Mouse (Mus musculus): ENCODE measurements around the gene Perp. TPM values are rescaled to one million over a fixed set of nuclear protein-coding genes. Genes with fewer than 3 reads are reported as not detected.

The Perp gene
- polyA plus RNA-seq, 1 experiment from 2014 or later = 130 TPM

DNA sequence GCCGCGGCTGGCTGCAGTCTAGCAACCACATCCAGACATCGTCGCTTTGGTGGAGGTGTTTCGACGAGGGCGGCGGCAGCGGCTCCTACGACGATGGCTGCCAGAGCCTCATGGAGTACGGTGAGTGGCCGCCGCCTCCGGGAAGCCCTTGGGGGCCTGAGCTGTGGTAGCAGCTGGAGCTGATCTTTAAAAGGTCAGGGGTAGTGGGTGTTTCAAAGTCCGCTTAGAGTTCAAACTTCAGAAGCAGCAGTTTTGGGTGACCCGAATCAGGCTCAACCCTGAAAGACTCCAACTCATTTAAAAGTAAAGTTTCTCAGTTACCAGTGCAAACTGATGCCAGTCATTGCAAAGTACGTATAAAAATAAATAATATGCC, 455 bp downstream of the Perp start:
- Histone ChIP-seq H3K9me3 (no peaks in the 10 kb centered on the region), H3K4me3 (peak overlapping the region; percentile 58), H3K4me1 (no peaks in the 10 kb centered on the region), H3K9ac (peak overlapping the region; percentile 65), H3K36me3 (no peaks in the 10 kb centered on the region), H3K27me3 (peaks cover 57% of the 10 kb centered on the region), H3K4me2 (replicated peaks) (peak overlapping the region; percentile 94), H3K27ac (0 out of 2 replicates have a peak overlapping the region, but pooled peaks have one; percentile 28)
- ATAC-seq (ENCODE audit: low FRiP score, low read depth) = no peak
- WGBS = 6% methylated on average over 18 of the region's 18 CpGs

DNA sequence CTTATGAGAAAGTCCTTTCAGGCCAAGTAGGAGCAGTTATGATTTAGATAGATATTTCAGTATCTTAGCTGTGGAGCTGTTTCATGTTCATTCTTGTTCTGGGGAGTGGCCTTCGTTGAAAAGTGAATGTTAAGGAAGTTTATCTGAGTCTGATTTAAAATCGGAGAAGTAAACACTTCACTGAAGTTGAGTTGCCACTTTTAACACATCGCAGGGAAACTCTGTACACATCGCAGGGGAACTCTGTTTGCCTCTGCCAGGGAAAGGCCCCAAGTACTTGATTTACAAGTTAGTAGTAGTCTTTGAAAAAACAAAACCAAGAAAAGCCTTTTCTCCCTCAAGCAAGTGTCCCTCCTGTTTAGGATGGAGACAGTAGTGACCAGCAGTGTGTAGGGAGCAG, 891 bp downstream of the Perp start:
- no peak for ATAC-seq (ENCODE audit: low FRiP score, low read depth)
- H3K36me3 ChIP-seq = no peaks in the 10 kb centered on the region
- 46% methylated on average over 4 of the region's 4 CpGs for WGBS
- H3K9ac ChIP-seq = no peak overlapping the region
- H3K27me3 ChIP-seq = peaks cover 57% of the 10 kb centered on the region
- H3K27ac ChIP-seq = peak overlapping the region; percentile 44; the same call in 1 of the 2 replicates
- no peaks in the 10 kb centered on the region for H3K9me3 ChIP-seq
- peak overlapping the region; percentile 58 for H3K4me3 ChIP-seq
- H3K4me2 ChIP-seq (replicated peaks) = peak overlapping the region; percentile 19
- no peaks in the 10 kb centered on the region for H3K4me1 ChIP-seq

DNA sequence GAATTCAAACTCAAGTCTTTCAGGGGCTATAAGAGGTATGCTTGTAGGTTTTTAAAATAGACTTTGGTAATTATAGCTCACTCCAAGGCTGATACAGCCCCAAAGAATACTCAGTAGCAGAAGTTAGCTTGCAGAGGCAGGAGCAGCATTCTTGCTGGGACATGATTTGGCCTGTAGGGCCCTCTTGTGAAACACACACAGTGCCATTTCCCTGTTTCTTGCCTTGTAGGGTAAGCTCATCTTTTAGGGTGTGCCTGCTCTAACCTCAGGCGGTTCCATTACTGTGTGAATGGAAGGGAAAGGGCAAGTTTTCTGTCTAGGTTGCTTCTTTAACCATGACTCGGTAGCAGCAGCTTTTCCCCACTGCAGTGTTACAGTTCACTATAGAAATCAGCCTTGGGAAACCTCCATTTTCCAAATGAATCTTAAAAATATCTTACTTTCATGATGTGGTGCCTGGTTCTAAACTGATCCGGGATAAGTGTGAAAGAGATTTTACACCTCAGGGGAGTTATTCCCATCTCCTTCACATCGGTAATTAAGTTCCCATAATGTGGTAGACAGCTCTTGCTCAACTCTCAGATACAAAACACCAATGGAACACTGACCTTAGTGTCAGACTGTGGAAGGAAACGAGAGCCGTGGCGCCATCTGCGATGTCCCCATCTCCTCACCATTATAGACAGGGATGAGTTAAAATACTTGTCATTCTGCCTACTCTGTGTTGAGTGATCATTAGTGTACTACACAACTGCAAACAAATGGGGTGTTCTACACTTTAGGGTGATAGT, 1.8 kb downstream of the Perp start:
- Histone ChIP-seq H3K4me1 (no peaks in the 10 kb centered on the region), H3K4me3 (peak overlapping the region; percentile 10), H3K9me3 (no peaks in the 10 kb centered on the region), H3K9ac (no peak overlapping the region), H3K27ac (no peak overlapping the region), H3K4me2 (replicated peaks) (peak overlapping the region; percentile 21; the same call in 1 of the 2 replicates), H3K27me3 (peaks cover 57% of the 10 kb centered on the region), H3K36me3 (no peaks in the 10 kb centered on the region)
- ATAC-seq (ENCODE audit: low FRiP score, low read depth) = no peak
- 79% methylated on average over 8 of the region's 8 CpGs for WGBS

DNA sequence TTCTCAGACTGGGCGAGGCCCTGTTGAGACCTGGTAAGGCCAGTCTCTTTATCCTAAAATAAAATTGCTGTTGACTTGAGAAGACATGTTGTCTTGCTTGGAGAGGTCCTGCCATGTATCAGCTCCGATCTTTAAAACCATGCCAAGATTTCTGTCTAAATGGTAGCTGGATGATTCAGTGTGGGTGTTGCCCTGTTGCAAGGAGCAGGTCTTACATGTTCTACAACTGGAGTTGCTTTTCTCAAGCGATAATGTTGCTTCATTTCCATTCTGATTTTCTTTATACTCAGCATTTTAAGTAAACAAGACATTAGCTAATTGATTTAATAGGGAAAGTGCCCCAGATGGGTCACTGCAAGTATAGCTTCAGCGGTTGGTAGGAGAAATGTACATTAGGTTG, 5.4 kb downstream of the Perp start:
- WGBS = 83% methylated on average over 4 of the region's 4 CpGs
- Histone ChIP-seq H3K36me3 (no peaks in the 10 kb centered on the region), H3K9me3 (no peaks in the 10 kb centered on the region), H3K4me2 (replicated peaks) (no peak overlapping the region), H3K9ac (no peak overlapping the region), H3K4me1 (no peaks in the 10 kb centered on the region), H3K27me3 (peaks cover 27% of the 10 kb centered on the region), H3K27ac (no peak overlapping the region), H3K4me3 (no peak overlapping the region)
- ATAC-seq (ENCODE audit: low FRiP score, low read depth) = no peak

DNA sequence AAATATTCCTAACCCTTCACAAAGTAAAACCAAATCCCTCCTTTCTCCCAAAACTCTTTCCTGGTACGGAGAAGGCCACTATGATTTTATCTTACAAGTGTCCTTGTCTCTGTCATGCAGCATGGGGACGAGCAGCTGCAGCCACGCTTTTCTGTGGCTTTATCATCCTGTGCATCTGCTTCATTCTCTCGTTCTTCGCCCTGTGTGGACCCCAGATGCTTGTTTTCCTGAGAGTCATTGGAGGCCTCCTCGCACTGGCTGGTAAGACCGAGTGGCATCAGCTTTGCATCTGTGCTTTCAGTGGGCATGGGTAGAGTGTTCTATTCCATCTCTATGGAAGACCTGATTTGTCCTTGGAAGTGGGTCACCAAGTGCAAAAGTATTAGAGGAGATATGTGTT, 8.6 kb downstream of the Perp start:
- H3K4me1 ChIP-seq = no peaks in the 10 kb centered on the region
- H3K4me3 ChIP-seq = no peak overlapping the region
- peaks cover 6% of the 10 kb centered on the region; the same call in 1 of the 2 replicates for H3K27me3 ChIP-seq
- H3K27ac ChIP-seq = no peak overlapping the region
- no peak overlapping the region for H3K4me2 ChIP-seq (replicated peaks)
- no peak overlapping the region for H3K9ac ChIP-seq
- no peaks in the 10 kb centered on the region for H3K36me3 ChIP-seq
- 87% methylated on average over 7 of the region's 7 CpGs for WGBS
- H3K9me3 ChIP-seq = no peaks in the 10 kb centered on the region
- ATAC-seq (ENCODE audit: low FRiP score, low read depth) = no peak

DNA sequence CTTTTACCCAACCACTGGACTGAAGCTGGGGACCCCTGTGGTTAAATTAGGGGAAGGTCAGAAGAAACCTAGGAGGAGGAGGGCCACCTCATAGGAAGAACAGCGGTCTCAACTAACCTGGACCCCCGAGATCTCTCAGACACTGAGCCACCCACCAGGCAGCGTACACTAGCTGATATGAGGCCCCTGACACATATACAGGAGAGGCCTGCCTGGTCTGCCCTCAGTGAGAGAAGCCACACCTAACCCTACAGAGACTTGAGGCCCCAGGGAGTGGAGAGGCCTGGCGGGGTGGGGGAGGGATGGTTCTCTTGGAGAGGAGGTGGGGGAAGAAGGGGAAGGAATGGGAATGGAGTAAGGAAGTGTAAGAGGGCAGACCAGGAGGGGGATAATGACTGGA, 12.4 kb downstream of the Perp start:
- H3K27ac ChIP-seq = no peak overlapping the region
- no peaks in the 10 kb centered on the region for H3K36me3 ChIP-seq
- no peak overlapping the region for H3K9ac ChIP-seq
- H3K4me2 ChIP-seq (replicated peaks) = no peak overlapping the region
- H3K27me3 ChIP-seq = no peaks in the 10 kb centered on the region
- no peak for ATAC-seq (ENCODE audit: low FRiP score, low read depth)
- WGBS = 64% methylated on average over 4 of the region's 4 CpGs
- H3K9me3 ChIP-seq = no peaks in the 10 kb centered on the region
- no peaks in the 10 kb centered on the region for H3K4me1 ChIP-seq
- no peak overlapping the region for H3K4me3 ChIP-seq

DNA sequence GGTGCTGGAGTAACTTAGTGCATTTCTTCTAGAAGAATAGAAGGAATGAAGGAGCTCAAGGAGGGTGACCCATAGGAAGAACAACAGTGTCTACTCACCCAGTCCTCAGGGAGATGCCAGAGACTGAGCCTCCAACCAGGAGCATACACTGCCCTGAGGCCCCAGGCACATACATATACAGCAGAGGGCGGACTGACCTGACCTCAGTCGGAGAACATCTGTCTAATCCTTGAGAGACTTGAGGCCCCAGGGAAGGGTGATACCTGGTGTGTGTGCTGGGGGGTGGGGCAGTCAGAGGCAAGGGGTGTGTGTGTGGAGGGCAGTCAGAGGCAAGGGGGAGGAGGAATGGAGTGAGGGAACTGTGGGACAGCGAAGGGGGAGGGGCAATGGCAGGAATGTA, 14.8 kb downstream of the Perp start:
- H3K9ac ChIP-seq = no peak overlapping the region
- H3K9me3 ChIP-seq = no peaks in the 10 kb centered on the region
- H3K4me3 ChIP-seq = no peak overlapping the region
- no peaks in the 10 kb centered on the region for H3K36me3 ChIP-seq
- H3K27me3 ChIP-seq = no peaks in the 10 kb centered on the region
- 58% methylated on average over 3 of the region's 3 CpGs for WGBS
- no peak overlapping the region for H3K4me2 ChIP-seq (replicated peaks)
- ATAC-seq (ENCODE audit: low FRiP score, low read depth) = no peak
- H3K4me1 ChIP-seq = no peaks in the 10 kb centered on the region
- no peak overlapping the region for H3K27ac ChIP-seq

DNA sequence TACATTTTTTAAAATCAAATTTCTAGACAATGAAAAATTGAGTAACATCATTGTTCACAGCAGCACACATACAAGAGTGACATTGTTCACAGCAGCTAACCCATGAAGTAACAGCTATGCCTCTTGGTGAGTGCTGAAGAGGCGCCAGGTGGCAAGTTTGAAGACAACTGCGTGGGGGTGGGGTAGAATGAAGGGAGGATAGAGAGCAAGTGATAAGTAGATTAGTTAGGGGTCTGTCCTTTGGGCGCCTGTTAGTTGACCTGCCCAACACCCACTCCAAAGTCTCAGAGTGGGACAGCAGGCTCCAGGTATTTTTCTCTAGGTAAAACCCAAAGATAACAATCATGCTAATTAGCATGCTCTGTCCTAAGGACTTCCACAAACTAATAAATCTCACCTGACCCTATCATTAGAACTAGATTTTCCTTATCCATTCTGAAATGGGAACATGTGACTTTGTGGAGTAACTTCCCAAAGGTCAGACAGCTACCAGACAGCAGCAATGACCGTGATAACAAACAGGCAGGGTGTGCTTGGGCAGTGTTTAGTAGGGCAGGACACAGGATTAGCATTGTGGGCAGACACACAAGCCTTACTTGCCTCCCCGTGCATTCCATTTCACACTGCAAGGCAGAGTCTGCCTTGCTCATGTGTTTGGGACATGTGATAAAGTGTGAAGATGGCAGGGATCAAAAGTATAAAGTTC, 15.5 kb downstream of the Perp start:
- H3K9me3 ChIP-seq = no peaks in the 10 kb centered on the region
- H3K9ac ChIP-seq = no peak overlapping the region
- no peak overlapping the region for H3K4me2 ChIP-seq (replicated peaks)
- no peaks in the 10 kb centered on the region for H3K36me3 ChIP-seq
- no peaks in the 10 kb centered on the region for H3K4me1 ChIP-seq
- WGBS = 54% methylated on average over 5 of the region's 5 CpGs
- no peak overlapping the region for H3K4me3 ChIP-seq
- H3K27ac ChIP-seq = no peak overlapping the region
- no peaks in the 10 kb centered on the region for H3K27me3 ChIP-seq
- no peak for ATAC-seq (ENCODE audit: low FRiP score, low read depth)

DNA sequence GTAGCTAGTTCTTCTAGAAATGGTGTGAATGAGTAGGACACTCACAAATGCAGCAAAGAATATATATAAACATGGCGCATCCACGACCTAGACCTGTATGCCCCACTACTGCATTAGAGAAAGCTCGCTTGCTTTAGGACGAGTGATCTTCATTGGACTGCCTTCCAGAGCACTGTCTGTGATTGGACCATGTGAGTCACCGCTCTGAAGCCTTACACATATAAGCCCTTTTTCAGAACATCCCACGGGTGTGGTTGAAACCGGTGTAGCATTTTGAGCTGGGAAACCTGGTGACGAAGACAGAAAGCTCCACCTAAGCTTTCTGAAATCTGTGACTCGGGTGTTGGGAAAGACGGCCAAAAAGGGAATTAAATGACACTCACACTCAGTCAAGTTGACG, 16.0 kb downstream of the Perp start:
- Histone ChIP-seq H3K36me3 (no peaks in the 10 kb centered on the region), H3K4me2 (replicated peaks) (no peak overlapping the region), H3K4me3 (no peak overlapping the region), H3K27me3 (no peaks in the 10 kb centered on the region), H3K9ac (no peak overlapping the region), H3K27ac (no peak overlapping the region), H3K9me3 (no peaks in the 10 kb centered on the region), H3K4me1 (no peaks in the 10 kb centered on the region)
- ATAC-seq (ENCODE audit: low FRiP score, low read depth) = no peak
- WGBS = 83% methylated on average over 11 of the region's 11 CpGs

DNA sequence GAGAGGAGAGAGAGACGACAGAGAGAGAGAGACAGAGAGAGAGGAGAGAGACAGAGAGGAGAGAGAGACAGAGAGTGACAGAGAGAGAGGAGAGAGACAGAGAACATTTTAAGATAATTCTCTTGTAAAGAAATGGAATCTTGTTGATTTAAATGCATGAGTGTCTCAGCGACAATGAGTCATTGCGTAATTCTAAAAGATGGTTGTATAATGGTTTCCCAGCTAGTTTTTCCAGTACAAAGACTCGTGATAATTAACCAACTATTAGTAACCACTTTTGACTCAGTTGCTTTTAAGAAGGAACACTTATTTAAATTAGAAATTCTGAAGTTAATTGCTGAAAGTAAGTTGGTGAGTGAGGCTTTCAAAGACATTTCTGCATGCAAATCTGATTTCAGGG, 16.6 kb downstream of the Perp start:
- no peaks in the 10 kb centered on the region for H3K36me3 ChIP-seq
- no peaks in the 10 kb centered on the region for H3K27me3 ChIP-seq
- H3K4me1 ChIP-seq = no peaks in the 10 kb centered on the region
- no peaks in the 10 kb centered on the region for H3K9me3 ChIP-seq
- H3K4me3 ChIP-seq = no peak overlapping the region
- H3K4me2 ChIP-seq (replicated peaks) = no peak overlapping the region
- no peak overlapping the region for H3K9ac ChIP-seq
- H3K27ac ChIP-seq = no peak overlapping the region
- no peak for ATAC-seq (ENCODE audit: low FRiP score, low read depth)
- 73% methylated on average over 4 of the region's 4 CpGs for WGBS

DNA sequence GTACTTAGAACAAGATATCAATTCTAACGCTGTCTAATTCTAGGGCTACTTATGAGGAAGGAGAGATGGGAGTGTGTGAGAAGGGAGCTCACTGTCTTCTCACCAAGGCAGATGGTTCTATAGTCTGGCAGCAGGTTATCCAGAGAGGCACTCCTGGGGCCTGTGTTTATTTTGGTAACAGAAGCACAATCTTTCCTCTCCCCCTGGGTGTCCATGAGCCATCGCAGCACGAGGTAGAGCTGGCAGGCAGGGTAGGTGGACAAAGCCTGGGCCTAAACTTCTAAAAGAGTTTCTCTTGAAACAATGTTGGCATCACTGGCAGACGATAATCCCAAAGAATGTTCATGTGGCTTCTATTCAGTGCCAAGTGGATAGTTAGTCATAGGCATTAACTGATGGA, 18.5 kb downstream of the Perp start:
- H3K4me1 ChIP-seq = no peaks in the 10 kb centered on the region
- ATAC-seq (ENCODE audit: low FRiP score, low read depth) = no peak
- no peak overlapping the region for H3K4me3 ChIP-seq
- H3K36me3 ChIP-seq = no peaks in the 10 kb centered on the region
- WGBS = 68% methylated on average over 4 of the region's 4 CpGs
- no peaks in the 10 kb centered on the region for H3K9me3 ChIP-seq
- H3K27ac ChIP-seq = no peak overlapping the region
- no peak overlapping the region for H3K4me2 ChIP-seq (replicated peaks)
- H3K27me3 ChIP-seq = no peaks in the 10 kb centered on the region
- H3K9ac ChIP-seq = no peak overlapping the region

DNA sequence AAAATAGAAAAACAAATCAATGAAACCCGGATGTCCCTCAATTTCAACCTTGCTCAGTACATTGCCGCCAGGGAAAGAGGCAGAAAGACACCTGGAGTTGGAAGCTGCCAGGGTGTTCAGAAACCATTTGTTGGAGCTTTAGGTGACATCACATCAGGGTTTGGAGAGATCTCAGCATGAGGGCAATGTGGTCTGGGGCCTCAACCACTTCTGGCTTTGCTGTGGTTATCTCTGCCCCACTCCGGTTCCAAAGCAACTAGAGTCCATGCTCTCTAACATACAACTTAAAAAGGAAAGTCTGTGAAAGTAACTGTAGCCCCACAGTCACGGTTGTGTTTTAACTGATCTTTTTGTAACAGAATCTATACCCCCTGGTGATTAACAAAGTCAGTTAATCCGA, 19.9 kb downstream of the Perp start:
- Histone ChIP-seq H3K4me3 (no peak overlapping the region), H3K4me2 (replicated peaks) (no peak overlapping the region), H3K9me3 (no peaks in the 10 kb centered on the region), H3K27me3 (no peaks in the 10 kb centered on the region), H3K9ac (no peak overlapping the region), H3K27ac (no peak overlapping the region), H3K36me3 (no peaks in the 10 kb centered on the region), H3K4me1 (no peaks in the 10 kb centered on the region)
- ATAC-seq (ENCODE audit: low FRiP score, low read depth) = no peak
- 56% methylated on average over 5 of the region's 5 CpGs for WGBS
